Mouse (Mus musculus) neutrophil, adult 5-6 weeks (primary cell): ENCODE results near the gene Tpcn2. TPM values are rescaled to one million over a fixed set of nuclear protein-coding genes. Genes with fewer than 3 reads are reported as not detected.

Experiments
- ATAC-seq: fragments of 151-379, 151-347 bp; 2 replicates; pipeline ENCODE4 v1.8.0; 2017; ENCODE audit warnings: mild to moderate bottlenecking, moderate TSS enrichment; ENCODE audit not compliant: insufficient number of reproducible peaks, poor library complexity, low FRiP score, severe bottlenecking; ENCODE audit errors: extremely low read depth
- total RNA-seq: library from RNA; stranded (forward); fragments of 200-1000 nt; gene quantifications from 2 replicates; pipeline ENCODE4 v1.2.3, GENCODE M21; 2017

The Tpcn2 gene
- total RNA-seq, 1 experiment from 2014 or later = 30.1 TPM

GRCm38 (mm10) chr7:145181376-145182034, 102.3 kb downstream of the Tpcn2 start:
- no peak for ATAC-seq

- no peak for ATAC-seq
Measured at GRCm38 (mm10) chr7:145179691-145180091, 104.1 kb downstream of the Tpcn2 start.

- no peak for ATAC-seq
Measured at GRCm38 (mm10) chr7:145176750-145177589, 106.8 kb downstream of the Tpcn2 start.

GRCm38 (mm10) chr7:145173563-145173962, 110.2 kb downstream of the Tpcn2 start:
- ATAC-seq = no peak

- ATAC-seq = no peak
Measured at GRCm38 (mm10) chr7:145173116-145173515, 110.7 kb downstream of the Tpcn2 start.

DNA sequence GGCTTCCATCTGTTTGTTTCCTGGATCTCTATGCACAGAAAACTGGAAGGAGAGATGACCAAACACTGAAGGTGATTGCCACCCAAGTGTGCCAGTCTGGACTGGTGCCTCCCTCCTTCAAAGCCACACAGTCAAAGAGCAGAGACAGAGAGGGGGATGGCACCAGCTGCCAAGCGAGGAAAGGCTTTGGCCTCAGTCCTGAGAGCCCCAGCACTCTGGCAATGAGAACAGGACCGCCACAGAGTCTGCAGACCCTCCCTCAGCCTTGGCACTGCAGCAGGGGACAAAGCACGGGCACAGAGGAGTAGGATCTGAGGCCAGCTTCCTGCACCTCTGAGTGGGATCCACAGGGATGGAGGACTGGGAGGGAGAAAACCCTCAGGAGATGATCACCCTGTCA, 114.1 kb downstream of the Tpcn2 start:
- no peak for ATAC-seq

DNA sequence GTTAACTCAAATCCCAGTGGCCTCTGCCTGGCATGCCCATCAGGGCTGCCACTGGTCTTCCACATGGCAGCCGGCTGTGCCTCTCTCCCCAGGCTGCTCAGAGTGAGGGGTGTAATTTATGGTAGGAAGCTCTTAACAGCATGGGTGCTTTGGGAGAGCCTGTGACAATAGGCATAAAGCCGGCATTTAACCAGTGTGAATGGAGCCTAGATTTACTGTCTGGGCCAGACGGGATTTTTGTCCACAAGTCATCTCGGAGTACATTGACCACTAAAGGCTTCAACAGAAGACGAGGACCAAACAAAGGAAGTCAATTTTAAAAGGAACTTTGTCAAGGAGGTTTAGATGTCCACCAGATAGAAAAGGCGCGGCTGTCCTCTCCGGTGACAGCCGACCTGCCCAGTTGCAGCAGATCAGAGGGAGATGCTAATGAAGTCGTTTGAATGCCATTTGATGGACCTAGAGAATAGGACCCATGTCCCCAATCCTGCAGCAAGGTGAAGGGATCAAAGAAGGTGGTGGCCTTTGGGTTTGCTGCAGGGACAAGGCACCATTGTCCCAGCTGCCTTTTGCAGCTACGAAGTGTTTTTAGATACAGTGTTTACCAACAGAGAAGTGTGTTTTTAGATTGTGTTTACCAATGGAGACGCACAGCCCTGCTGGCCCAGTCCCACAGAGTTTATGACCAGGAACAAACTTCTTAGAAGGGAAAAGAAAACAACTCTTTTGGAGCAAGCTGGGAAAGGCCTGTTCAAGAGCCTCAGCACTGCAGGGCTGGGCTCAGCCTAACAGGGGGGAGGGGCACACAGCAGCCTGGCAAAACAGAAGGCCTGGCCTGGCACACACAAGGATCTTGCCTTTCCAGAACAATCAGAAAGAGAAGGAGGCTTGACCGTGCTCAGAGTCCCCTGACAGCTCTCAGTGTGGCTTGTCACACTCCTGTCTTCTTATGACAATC, 124.2 kb downstream of the Tpcn2 start:
- no peak for ATAC-seq

GRCm38 (mm10) chr7:145155666-145156065, 128.1 kb downstream of the Tpcn2 start:
- no peak for ATAC-seq

- no peak for ATAC-seq
Measured at GRCm38 (mm10) chr7:145154066-145154465, 129.7 kb downstream of the Tpcn2 start.

GRCm38 (mm10) chr7:145151845-145152244, 132.0 kb downstream of the Tpcn2 start:
- no peak for ATAC-seq

GRCm38 (mm10) chr7:145148902-145149301, 134.9 kb downstream of the Tpcn2 start:
- ATAC-seq = no peak

- ATAC-seq = no peak
Measured at GRCm38 (mm10) chr7:145147973-145148698, 135.7 kb downstream of the Tpcn2 start.

DNA sequence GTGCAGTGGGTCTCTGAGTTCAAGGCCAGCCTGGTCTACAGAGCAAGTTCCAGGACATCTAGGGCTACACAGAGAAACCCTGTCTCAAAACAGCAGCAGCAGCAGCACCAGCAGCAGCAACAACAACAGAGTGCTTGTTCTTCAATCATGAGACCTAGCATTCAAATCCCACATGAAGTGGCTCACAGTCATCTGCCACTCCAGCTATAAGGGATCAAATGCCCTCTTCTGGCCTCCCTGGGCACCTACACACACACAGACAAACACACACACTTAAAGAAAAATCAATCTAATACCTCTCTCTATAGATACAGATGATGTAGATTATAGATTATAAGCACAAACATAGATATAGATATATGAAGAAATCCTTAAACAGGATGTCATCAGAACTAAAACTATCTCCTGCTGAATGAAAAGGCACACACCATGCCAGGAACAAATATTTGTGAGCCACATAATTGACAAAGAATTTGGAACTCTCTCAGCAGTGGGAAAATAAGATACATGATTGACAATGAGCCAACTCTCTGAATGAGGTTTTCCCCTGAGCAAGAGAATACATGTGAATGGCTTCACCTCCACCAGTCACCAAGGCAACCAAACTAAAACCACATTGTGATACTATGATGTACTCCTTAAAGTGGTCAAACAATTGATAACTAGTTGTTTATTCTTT, 137.4 kb downstream of the Tpcn2 start:
- no peak for ATAC-seq

DNA sequence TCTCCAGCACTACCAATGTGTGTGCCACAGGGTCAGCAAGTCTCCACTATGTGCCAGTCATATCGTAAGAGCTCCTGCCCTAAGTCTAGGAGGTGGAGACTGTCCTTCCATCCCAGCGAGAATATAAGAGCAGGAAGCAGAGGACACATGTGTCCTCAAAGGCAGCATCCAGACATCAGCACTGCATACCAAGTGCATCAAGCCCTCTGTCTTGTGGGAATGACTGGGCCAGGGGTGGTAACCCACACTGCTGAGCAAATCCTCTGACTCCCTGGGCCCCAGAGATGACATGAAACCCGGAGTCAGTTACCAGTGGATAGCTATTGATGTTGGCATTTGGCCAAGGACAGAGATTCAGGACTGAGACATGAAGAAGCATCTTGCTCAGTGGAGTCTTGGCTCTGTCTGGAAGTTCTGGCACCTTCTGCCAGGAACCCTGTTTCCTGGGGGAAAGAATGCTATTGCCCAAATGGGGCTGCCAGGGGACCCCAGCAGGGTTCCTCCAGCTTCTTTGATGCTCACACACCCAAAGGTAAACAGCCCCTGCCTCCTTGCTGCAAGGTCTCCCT, 140.2 kb downstream of the Tpcn2 start:
- ATAC-seq = no peak

DNA sequence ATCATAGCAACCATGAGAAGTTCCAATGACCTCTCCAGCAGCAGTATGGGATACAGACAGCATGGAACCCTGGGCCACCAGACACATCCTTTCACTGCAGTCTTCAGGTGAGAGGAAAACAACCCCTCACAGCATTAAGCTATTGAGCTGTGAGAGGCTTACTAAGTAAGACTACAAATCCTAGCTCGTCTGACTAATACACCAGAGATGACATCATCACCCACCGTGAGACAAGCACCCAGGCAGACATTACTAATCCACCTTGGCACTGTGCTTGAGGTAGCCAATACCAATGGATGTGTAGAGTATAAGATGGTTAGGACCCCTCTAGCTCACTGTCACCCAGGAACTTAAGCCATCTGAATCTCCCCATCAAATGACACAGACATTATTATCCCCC, 143.2 kb downstream of the Tpcn2 start:
- ATAC-seq = no peak

- ATAC-seq = no peak
Measured at GRCm38 (mm10) chr7:145139576-145139975, 144.2 kb downstream of the Tpcn2 start.

GRCm38 (mm10) chr7:145139100-145139499, 144.7 kb downstream of the Tpcn2 start:
- ATAC-seq = no peak

DNA sequence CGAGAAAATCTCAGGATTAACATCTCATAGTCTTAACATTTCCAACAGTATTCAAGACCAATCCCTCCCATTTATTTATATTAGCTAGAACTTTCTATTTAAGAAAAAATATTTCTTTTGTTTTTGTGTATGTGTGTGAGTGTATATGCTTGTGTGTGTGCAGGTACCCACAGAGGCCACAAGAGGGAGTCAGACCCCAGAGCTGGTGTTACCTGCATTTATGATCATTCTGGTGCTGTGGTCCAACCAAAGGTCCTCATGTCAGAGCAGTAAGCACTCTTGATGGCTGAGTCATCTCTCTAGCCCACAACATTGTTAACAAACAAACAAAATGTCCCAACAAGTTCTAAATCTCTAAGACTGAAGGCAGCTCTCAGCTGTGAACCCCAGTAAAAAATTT, 145.9 kb downstream of the Tpcn2 start:
- no peak for ATAC-seq
